Mouse (Mus musculus) forebrain, embryonic 11.5 days (tissue): ENCODE data around the gene Fgf18. TPM values are rescaled to one million over a fixed set of nuclear protein-coding genes. Genes with fewer than 3 reads are reported as not detected.

Source experiments
- ATAC-seq: fragments of 200-750 bp; cut with Nextera tagmentation; replicated peaks from 2 replicates; pipeline ENCODE4 v1.8.0; 2017; ENCODE audit warnings: moderate TSS enrichment; ENCODE audit not compliant: low FRiP score
- DNase-seq: peaks from one replicate; pipeline ENCODE4 v3.0.0-alpha.2; 2017; ENCODE audit warnings: low spot score
- H3K27ac ChIP-seq: fragments of 300-500 bp; sonication (generic); 2 replicates; pipeline ENCODE4 v1.5.1; 2014; ENCODE audit warnings: low read depth, low read length
- H3K27me3 ChIP-seq: fragments of 300-500 bp; sonication (generic); 2 replicates; pipeline ENCODE4 v1.6.1; 2014; ENCODE audit warnings: mild to moderate bottlenecking, low read length, mixed read lengths; ENCODE audit not compliant: control insufficient read depth, insufficient read depth
- H3K36me3 ChIP-seq: fragments of 300-500 bp; sonication (generic); 2 replicates; pipeline ENCODE4 v1.6.1; 2014; ENCODE audit warnings: mild to moderate bottlenecking, low read length, moderate library complexity, mixed read lengths; ENCODE audit not compliant: control insufficient read depth, insufficient read depth
- H3K4me1 ChIP-seq: fragments of 300-500 bp; sonication (generic); replicated peaks from 2 replicates; pipeline ENCODE4 v1.6.1; 2014; ENCODE audit warnings: low read length, mixed read lengths; ENCODE audit not compliant: control insufficient read depth, insufficient read depth
- H3K4me2 ChIP-seq: fragments of 300-500 bp; sonication (generic); 2 replicates; pipeline ENCODE4 v1.6.1; 2014; ENCODE audit warnings: low read depth, mild to moderate bottlenecking, low read length, moderate library complexity, mixed read lengths; ENCODE audit not compliant: severe bottlenecking
- H3K4me3 ChIP-seq: fragments of 300-500 bp; sonication (generic); 2 replicates; pipeline ENCODE4 v1.5.1; 2014; ENCODE audit warnings: low read depth, low read length
- H3K9ac ChIP-seq: fragments of 300-500 bp; sonication (generic); 2 replicates; pipeline ENCODE4 v1.6.1; 2014; ENCODE audit warnings: low read length
- H3K9me3 ChIP-seq: fragments of 300-500 bp; sonication (generic); 2 replicates; pipeline ENCODE4 v1.6.1; 2016; ENCODE audit warnings: low read length, mixed read lengths; ENCODE audit not compliant: control insufficient read depth
- WGBS: fragments of 180-500 bp; shearing (Covaris S2); extraction: QIAGEN DNeasy Blood & Tissue Kit; methylation state at CpG from one replicate; pipeline ENCODE4 v1.1.7; 2014; 5-methylcytosine and 5-hydroxymethylcytosine counted together
- polyA plus RNA-seq: library from polyadenylated mRNA; unstranded; fragments of >200 nt; fragmentation: Nextera tagmentation; extraction: Ambion mirVana; gene quantifications from 2 replicates; pipeline ENCODE4 v1.2.1, GENCODE M21; 2014

Gene Fgf18
- polyA plus RNA-seq, 1 experiment from 2014 or later, result 2.7 TPM

DNA sequence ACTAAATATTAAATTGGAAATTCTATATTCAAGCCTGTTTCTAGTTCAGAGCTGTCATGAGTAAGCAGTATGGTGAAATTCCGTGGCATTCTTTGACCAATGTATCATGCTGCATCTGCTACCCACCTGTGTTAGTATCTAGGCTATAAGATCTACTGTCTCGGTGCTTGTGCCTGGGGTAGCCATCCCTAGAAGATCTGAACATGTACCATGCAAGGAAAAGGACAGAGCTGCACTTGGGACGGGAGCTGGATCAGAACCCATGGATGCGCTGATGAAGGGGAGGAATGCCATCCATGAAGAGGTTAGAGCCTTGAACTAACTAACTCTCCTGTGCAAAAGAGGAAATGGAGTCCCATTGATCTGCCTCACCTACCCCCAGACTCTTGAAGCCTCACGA is 8.5 kb downstream of the Fgf18 start:
- Histone ChIP-seq H3K27me3 (no peaks in the 10 kb centered on the region; the same call in 1 of the 2 replicates), H3K36me3 (no peaks in the 10 kb centered on the region), H3K4me2 (no peak overlapping the region), H3K27ac (no peak overlapping the region), H3K9ac (no peak overlapping the region), H3K4me3 (no peak overlapping the region), H3K4me1 (peaks cover 2% of the 10 kb centered on the region; the same call in 1 of the 2 replicates), H3K9me3 (no peaks in the 10 kb centered on the region)
- no peak for DNase-seq
- 88% methylated on average over 5 of the region's 5 CpGs for WGBS
- no peak for ATAC-seq

DNA sequence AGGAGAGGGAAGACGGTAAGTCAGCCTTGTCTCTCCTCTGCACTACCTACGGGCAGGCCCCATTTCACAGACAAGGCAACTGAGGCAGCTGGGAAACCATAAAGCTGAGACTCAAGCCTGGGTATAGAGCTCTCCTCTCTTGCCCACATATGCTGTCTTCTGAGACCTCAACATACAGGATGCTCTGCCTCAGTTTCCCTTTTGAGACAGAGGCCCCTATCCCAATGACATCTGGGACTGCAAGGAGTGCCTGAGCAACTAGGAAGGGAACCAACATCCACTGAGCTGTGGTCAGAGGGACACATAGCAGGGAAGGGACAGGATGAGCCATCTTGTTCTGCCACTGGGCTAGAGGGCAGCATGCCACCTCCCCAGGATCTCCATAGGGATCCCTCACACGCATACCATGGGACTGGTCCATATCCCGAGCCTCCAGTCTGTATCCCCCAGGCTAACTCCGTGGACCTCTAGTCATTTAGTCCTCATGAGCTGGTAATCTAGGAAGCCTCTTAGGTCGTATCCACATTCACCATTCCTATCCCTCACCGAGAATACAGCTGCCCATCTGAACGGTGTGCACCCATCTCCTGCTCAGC is 12.7 kb downstream of the Fgf18 start:
- H3K4me3 ChIP-seq, result no peak overlapping the region
- ATAC-seq (no peak), DNase-seq (peak; percentile 51)
- no peak overlapping the region for H3K9ac ChIP-seq
- no peaks in the 10 kb centered on the region for H3K9me3 ChIP-seq
- H3K27ac ChIP-seq, result no peak overlapping the region
- H3K4me2 ChIP-seq, result no peak overlapping the region
- WGBS, result 92% methylated on average over 8 of the region's 8 CpGs
- no peaks in the 10 kb centered on the region for H3K4me1 ChIP-seq
- no peaks in the 10 kb centered on the region for H3K27me3 ChIP-seq
- H3K36me3 ChIP-seq, result no peaks in the 10 kb centered on the region

DNA sequence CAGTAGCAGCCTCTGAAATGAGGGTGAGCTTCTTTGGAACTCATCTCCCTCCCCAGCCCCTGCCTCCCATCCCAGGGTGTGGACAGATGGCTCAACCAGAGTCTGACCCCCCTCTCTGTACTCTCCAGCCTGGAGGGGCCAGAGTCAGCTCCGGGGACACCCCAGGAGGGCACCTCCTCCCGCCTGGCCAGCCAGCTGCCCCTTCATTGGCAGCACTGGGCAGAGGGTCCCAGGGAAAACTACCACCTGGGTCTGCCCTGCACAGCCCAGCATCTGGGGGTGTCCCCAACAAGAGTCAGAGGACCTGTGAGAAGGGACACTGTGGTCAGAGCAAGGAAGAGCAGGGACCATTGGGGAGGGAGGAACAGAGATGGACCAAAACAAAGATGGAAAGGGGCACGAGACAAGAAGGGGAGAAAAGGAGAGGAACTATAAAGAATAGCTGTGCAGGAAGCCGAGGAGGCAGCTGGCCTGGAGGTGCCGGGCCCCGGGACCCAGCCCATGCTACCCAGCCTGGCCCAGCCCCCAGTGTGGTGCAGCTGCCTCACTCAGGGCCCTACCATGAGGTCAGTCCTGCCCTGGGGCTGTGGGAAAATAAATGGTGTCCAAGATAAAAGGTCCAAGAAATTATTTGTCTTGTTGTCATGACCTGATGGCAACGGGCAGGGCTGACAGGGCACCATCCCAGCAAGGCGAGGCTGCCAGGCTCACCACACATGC is 14.4 kb downstream of the Fgf18 start:
- ATAC-seq, result no peak
- Histone ChIP-seq H3K27me3 (no peaks in the 10 kb centered on the region), H3K27ac (no peak overlapping the region), H3K9ac (no peak overlapping the region), H3K36me3 (no peaks in the 10 kb centered on the region), H3K4me2 (no peak overlapping the region), H3K4me3 (no peak overlapping the region), H3K9me3 (no peaks in the 10 kb centered on the region), H3K4me1 (no peaks in the 10 kb centered on the region)
- DNase-seq, result peak; percentile 40
- WGBS, result 77% methylated on average over 8 of the region's 8 CpGs

DNA sequence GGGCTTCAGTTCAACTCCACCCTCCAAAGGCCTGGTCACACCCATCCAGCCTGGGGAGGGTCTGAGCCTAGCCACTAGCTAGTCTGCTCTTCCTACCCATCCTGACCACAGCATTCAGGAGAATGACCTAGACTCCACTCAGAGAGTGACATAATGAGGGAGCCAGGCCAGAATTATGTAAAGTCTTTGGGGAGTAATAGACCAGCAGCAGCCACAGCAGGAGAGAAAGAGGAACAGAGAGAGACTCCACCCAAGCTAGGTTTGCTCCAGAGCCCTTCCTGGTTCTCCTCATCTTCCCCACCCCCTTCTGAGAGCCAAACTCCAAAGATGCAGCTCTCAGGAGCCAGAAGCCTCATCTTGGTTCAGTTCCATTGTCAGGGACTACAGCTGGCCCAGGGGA is 20.1 kb downstream of the Fgf18 start:
- no peaks in the 10 kb centered on the region for H3K4me1 ChIP-seq
- no peak for DNase-seq
- H3K9ac ChIP-seq, result no peak overlapping the region
- ATAC-seq, result no peak
- no peak overlapping the region for H3K4me2 ChIP-seq
- H3K36me3 ChIP-seq, result no peaks in the 10 kb centered on the region
- H3K27ac ChIP-seq, result no peak overlapping the region
- peaks cover 2% of the 10 kb centered on the region; the same call in 1 of the 2 replicates for H3K27me3 ChIP-seq
- no peak overlapping the region for H3K4me3 ChIP-seq
- no peaks in the 10 kb centered on the region for H3K9me3 ChIP-seq

DNA sequence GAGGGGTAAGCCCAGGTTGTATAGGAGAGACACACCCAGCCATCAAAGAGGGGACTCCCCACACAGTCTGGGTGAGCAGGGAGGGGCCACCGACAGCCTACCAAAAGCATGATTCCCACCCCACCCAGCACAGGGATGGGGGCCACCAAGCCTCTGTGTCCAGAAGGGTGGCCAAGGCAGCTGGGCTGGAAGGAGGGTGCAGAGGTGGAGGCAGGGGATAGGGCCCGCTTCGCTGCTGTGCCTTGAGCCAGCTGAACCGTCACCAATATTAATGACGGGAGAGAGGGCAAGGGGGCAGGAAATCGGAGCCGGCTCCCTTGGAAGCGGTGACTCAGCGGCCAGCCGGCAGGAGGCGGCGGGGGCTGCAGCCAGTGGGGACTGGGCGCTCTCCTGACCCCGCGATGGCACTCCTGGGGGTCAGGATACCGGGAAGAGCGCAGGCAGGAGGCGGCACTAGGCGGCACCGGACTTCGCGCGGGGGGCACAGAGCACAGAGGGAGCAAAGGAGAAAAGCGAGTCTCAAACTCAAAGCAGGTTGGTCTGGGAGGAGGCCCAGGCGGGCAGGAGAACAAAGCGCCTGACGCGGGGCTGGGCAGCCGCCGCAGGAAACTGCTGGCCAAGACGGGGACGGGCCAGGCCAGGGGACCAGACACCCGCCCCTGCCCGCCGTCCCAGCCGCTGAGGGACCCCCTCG is 24.5 kb downstream of the Fgf18 start:
- no peaks in the 10 kb centered on the region for H3K4me1 ChIP-seq
- DNase-seq, result peak; percentile 66
- peak overlapping the region; percentile 65 for H3K9ac ChIP-seq
- ATAC-seq, result peak; percentile 69
- peak overlapping the region; percentile 26 for H3K4me3 ChIP-seq
- peak overlapping the region; percentile 59 for H3K4me2 ChIP-seq
- WGBS, result 1% methylated on average over 37 of the region's 37 CpGs
- H3K27ac ChIP-seq, result no peak overlapping the region
- no peaks in the 10 kb centered on the region for H3K36me3 ChIP-seq
- H3K9me3 ChIP-seq, result no peaks in the 10 kb centered on the region
- H3K27me3 ChIP-seq, result peaks cover 2% of the 10 kb centered on the region; the same call in 1 of the 2 replicates

DNA sequence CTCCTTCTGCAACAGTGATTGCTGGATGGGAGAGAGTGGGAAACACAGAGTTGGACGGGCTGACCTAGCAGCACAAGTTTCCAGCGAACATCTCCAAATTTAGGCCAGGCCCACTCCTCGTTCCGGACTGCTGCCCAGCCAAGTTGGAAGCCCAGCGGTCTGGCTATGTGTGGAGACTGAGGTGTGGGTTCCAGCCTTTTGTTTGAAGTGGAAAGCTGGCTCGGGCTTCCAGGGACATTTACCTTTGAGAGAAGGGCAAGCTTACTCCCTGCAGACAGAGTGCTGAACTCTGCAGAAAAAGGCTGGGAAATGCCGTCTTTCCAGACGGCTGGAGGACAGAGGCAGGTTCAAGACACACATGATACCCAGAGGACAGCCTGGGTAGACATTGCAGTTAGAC is 27.6 kb downstream of the Fgf18 start:
- ATAC-seq (no peak), DNase-seq (no peak)
- H3K27me3 ChIP-seq, result peaks cover 2% of the 10 kb centered on the region; the same call in 1 of the 2 replicates
- H3K27ac ChIP-seq, result no peak overlapping the region
- no peaks in the 10 kb centered on the region for H3K36me3 ChIP-seq
- H3K9me3 ChIP-seq, result no peaks in the 10 kb centered on the region
- WGBS, result 74% methylated on average over 8 of the region's 8 CpGs
- H3K4me2 ChIP-seq, result no peak overlapping the region
- no peak overlapping the region for H3K9ac ChIP-seq
- H3K4me3 ChIP-seq, result no peak overlapping the region
- no peaks in the 10 kb centered on the region for H3K4me1 ChIP-seq

DNA sequence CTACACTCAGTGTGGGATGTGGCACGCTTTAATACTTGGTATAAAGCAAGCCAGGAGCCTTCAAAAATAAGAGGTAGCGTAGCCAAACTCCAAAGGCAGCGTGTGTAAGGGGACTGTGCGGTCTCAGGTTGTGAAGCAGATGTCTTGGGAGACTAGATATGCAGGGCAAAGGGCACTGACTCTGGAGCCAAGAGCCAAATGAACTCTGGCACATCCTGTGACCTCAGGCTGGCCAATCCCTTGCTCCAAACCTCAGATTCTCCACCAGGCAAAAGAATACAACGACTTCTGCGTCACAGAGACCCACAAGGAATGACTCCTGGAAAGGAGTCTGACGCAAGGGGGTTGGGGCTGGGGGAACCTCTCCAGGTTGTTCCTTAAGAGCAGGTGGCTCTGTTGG is 28.1 kb downstream of the Fgf18 start:
- ATAC-seq (no peak), DNase-seq (no peak)
- no peaks in the 10 kb centered on the region for H3K36me3 ChIP-seq
- H3K9me3 ChIP-seq, result no peaks in the 10 kb centered on the region
- WGBS, result 82% methylated on average over 7 of the region's 7 CpGs
- H3K4me2 ChIP-seq, result no peak overlapping the region
- H3K27me3 ChIP-seq, result peaks cover 2% of the 10 kb centered on the region; the same call in 1 of the 2 replicates
- no peak overlapping the region for H3K4me3 ChIP-seq
- no peak overlapping the region for H3K9ac ChIP-seq
- H3K4me1 ChIP-seq, result no peaks in the 10 kb centered on the region
- no peak overlapping the region for H3K27ac ChIP-seq

DNA sequence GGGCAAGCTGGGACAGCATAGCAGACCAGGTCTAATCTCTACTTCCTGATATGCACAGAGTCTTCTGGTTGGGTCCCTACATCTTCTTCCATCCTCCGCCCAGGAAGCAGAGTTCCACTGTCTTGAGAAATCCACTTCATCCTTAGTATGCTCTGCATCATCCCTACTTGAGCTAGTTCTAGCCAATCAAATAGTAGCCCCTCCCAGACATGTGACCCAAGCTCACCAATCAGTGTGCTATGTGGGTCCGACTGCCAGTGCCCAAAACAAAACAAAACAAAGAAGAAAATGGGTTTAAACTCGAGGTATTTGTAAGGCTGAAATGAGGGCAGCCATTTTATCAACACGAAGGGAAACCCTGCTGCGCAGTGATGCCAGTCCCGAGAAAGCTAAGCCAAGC is 28.7 kb downstream of the Fgf18 start:
- no peak overlapping the region for H3K4me2 ChIP-seq
- peaks cover 2% of the 10 kb centered on the region; the same call in 1 of the 2 replicates for H3K27me3 ChIP-seq
- H3K9ac ChIP-seq, result no peak overlapping the region
- no peak overlapping the region for H3K27ac ChIP-seq
- no peak for ATAC-seq
- H3K9me3 ChIP-seq, result no peaks in the 10 kb centered on the region
- no peak for DNase-seq
- no peaks in the 10 kb centered on the region for H3K36me3 ChIP-seq
- H3K4me1 ChIP-seq, result no peaks in the 10 kb centered on the region
- no peak overlapping the region for H3K4me3 ChIP-seq
- WGBS, result 75% methylated on average over 6 of the region's 6 CpGs
